Mouse (Mus musculus) CD4-positive naive resting alpha-beta T cell, adult 76 days (primary cell): ENCODE data around the gene Lkaaear1. TPM values are rescaled to one million over a fixed set of nuclear protein-coding genes. Genes with fewer than 3 reads are reported as not detected.

Experiments used
- total RNA-seq: library from RNA; stranded (reverse); gene quantifications from one replicate; pipeline ENCODE4 v1.2.4, GENCODE M21; 2023

The Lkaaear1 gene
- total RNA-seq, result not detected

GRCm38 (mm10) chr2:181698241-181698640 lies at the start of gene Lkaaear1:
Lkaaear1 (minus strand) TSS chr2:181698442.

DNA sequence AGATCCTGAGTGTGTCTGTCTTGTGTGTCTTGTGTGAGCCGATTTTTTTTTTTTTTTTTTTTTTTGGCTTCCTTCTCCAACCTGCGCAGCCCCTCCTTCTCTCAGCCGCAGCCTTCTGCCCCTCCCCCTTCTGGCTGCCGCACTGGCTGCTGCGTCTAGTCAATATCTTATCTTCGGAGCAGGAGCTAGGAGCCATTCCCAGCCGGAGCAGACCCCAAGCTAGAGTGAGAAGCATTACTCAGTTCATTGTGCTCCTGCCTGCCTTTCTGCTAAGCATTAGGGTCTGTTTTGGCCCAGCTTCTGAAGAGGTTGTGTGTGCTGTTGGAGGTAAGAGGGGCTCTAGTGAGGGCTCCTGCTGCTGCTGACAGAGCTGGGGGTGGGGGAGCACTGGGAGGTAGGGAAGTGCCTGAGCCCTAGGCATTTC lies 16.7 kb upstream of the Lkaaear1 start, which contains the start of gene Oprl1:
TSS of gene Oprl1 (plus strand) at position 114 of the 424 bp plus-strand sequence.

DNA sequence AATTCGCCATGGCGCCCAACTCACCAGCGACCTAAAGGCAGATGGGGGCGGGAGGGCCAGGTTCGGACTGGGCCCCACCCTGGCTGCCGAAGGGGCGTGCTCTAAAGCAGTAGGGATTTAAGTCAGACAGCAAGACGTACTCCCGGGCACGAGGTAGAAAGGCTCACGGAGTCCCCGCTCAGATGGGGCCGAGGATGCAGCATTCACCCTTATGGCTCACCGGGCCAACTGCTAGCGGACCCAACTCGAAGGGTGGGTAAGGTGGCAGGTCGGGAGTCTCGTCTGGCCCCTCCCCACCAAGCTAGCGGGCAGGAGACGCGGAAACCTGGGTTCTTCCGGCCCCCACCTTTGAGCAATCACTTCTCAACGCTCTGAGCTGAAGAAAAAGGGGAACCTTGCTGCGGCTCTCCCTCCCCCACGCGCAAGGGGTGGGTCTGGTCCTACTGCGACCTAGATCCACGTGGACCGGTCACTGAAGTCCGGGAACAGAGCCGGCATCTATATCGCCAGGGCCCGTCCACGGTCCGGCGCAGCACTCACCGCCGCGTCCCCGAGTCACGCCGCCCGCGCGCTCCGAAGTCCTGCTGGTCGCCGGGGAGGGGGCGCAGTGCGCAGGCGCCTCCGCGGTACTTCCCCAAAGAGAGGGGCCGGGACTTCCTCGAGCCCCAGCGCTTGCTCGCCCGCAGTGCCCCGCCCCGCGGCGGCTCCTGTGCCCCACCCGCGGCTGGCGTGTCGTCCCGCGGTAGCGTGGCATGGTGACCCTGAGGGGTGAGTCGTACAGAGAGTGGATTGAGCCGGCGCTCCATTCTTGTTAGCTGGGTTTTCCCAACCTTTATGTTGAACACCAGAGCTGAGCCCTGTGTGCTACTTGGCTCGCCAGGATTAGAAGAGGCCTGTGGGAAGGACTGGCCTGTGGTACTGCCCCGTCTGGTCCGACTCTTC lies 4.6 kb downstream of the Lkaaear1 start, which contains the start of gene Rgs19:
TSS of gene Rgs19 (minus strand) at position 639 of the 942 bp plus-strand sequence.

GRCm38 (mm10) chr2:181679951-181680715 lies 18.1 kb downstream of the Lkaaear1 start, which contains the start of gene Tcea2:
Tcea2 (plus strand) TSS chr2:181680310.

DNA sequence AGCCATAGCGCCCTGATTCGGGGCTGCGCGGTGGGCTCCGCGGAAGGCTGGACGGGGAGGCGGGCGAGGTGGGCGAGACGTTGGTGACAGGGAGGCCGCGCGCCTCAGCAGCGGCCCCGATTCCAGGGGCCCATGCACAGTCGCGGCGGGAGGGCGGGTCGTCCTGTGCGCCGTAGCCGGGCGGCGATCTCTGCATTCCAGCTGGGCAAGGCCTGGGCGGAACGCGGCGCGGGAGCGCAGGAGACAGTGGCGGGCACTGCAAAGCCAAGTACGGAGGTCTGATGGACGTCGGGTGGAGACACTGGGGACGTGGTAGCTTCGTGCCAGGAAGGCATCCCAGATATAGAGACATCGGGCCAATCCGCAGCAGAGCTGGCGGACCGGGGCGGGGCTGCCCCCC lies 26.9 kb downstream of the Lkaaear1 start, which contains the start of gene Sox18:
TSS of gene Sox18 (minus strand) at position 315 of the 400 bp plus-strand sequence.

DNA sequence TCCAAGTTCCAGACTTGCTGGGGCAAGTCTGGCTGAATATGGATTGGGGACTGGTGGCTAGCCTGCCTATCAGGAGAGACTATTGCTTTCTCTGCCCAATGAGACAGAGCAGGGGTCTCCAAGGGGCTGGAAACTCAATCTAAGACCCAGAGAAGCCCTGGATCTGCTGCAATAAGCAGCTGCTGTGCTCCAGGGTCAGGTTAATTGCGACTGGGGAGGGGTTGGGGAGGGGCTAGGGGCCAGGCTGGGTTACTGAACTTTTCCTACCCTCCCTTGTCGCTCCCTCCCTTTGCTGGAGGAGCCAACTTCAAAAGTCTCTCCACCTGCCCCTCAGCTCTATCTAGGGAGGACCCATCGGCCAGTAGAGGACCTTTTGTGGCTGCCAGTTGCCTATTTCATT lies 41.5 kb downstream of the Lkaaear1 start, which contains the start of gene Gm29797:
TSS of gene Gm29797 (plus strand) at position 301 of the 400 bp plus-strand sequence.

Other genes with a start within 250 kb of the Lkaaear1 start
- 0.76 TPM for gene Zbtb46, start 239.0 kb downstream of the Lkaaear1 start, total RNA-seq
- gene Abhd16b, start 205.2 kb downstream of the Lkaaear1 start, total RNA-seq, result not detected
- gene Tpd52l2, start 201.3 kb downstream of the Lkaaear1 start, total RNA-seq, result 94.1 TPM
- gene Dnajc5, start 178.0 kb downstream of the Lkaaear1 start, total RNA-seq, result 123 TPM
- gene Uckl1, start 113.5 kb downstream of the Lkaaear1 start, total RNA-seq, result 108 TPM
- gene Prpf6, start 106.6 kb downstream of the Lkaaear1 start, total RNA-seq, result 60.9 TPM
- 62.2 TPM for gene Zfp512b, start 105.6 kb downstream of the Lkaaear1 start, total RNA-seq
- 10.6 TPM for gene Samd10, start 99.2 kb downstream of the Lkaaear1 start, total RNA-seq
- gene Gm29797, start 41.4 kb downstream of the Lkaaear1 start, total RNA-seq, result not detected
- not detected for gene Sox18, start 26.8 kb downstream of the Lkaaear1 start, total RNA-seq
- gene Tcea2, start 18.1 kb downstream of the Lkaaear1 start, total RNA-seq, result 20.5 TPM
- gene Rgs19, start 4.5 kb downstream of the Lkaaear1 start, total RNA-seq, result 90.7 TPM
- 0.62 TPM for gene Oprl1, start 16.6 kb upstream of the Lkaaear1 start, total RNA-seq
- gene Myt1, start 64.9 kb upstream of the Lkaaear1 start, total RNA-seq, result not detected
- gene Pcmtd2, start 139.4 kb upstream of the Lkaaear1 start, total RNA-seq, result 48.2 TPM
- gene Polr3k, start 165.9 kb upstream of the Lkaaear1 start, total RNA-seq, result 12.3 TPM